Mouse (Mus musculus) stomach, embryonic 16.5 days (tissue): ENCODE results near the gene Pias4. TPM values are rescaled to one million over a fixed set of nuclear protein-coding genes. Genes with fewer than 3 reads are reported as not detected.
"Not testable (repeated sequence)": the region's sequence is repeated elsewhere in the genome, so short reads cannot be mapped to it uniquely, and the experiment has no call there.

Source experiments
- ATAC-seq: fragments of 200-750 bp; cut with Nextera tagmentation; 2 replicates; pipeline ENCODE4 v1.8.0; 2017; ENCODE audit warnings: moderate number of reproducible peaks, moderate TSS enrichment; ENCODE audit not compliant: insufficient read depth, low FRiP score
- H3K27ac ChIP-seq: fragments of 300-500 bp; sonication (generic); 2 replicates; pipeline ENCODE4 v1.5.1; 2014; ENCODE audit warnings: low read length
- H3K27me3 ChIP-seq: fragments of 300-500 bp; sonication (generic); 2 replicates; pipeline ENCODE4 v1.6.1; 2014; ENCODE audit warnings: low read length, control low read depth, mixed read lengths; ENCODE audit not compliant: control insufficient read depth, insufficient read depth
- H3K36me3 ChIP-seq: fragments of 300-500 bp; sonication (generic); 2 replicates; pipeline ENCODE4 v1.6.1; 2014; ENCODE audit warnings: low read length; ENCODE audit not compliant: control insufficient read depth, insufficient read depth
- H3K4me1 ChIP-seq: fragments of 300-500 bp; sonication (generic); 2 replicates; pipeline ENCODE4 v1.6.1; 2014; ENCODE audit warnings: low read length, control low read depth, mixed read lengths; ENCODE audit not compliant: control insufficient read depth, insufficient read depth
- H3K4me2 ChIP-seq: fragments of 300-500 bp; sonication (generic); 2 replicates; pipeline ENCODE4 v1.6.1; 2014; ENCODE audit warnings: low read depth, low read length, mixed read lengths
- H3K4me3 ChIP-seq: fragments of 300-500 bp; sonication (generic); replicated peaks from 2 replicates; pipeline ENCODE4 v1.5.1; 2014; ENCODE audit warnings: mild to moderate bottlenecking, low read length
- H3K9ac ChIP-seq: fragments of 300-500 bp; sonication (generic); 2 replicates; pipeline ENCODE4 v1.6.1; 2014; ENCODE audit warnings: low read length
- H3K9me3 ChIP-seq: fragments of 300-500 bp; sonication (generic); replicated peaks from 2 replicates; pipeline ENCODE4 v1.6.1; 2016; ENCODE audit warnings: low read length, control low read depth; ENCODE audit not compliant: control insufficient read depth
- WGBS: fragments of 180-500 bp; shearing (Covaris S2); extraction: QIAGEN DNeasy Blood & Tissue Kit; methylation state at CpG from one replicate; pipeline ENCODE4 v1.1.7; 2014; 5-methylcytosine and 5-hydroxymethylcytosine counted together
- polyA plus RNA-seq: library from polyadenylated mRNA; unstranded; fragments of >200 nt; fragmentation: Nextera tagmentation; extraction: Ambion mirVana; gene quantifications from 2 replicates; pipeline ENCODE4 v1.2.1, GENCODE M21; 2015

Gene Pias4
- polyA plus RNA-seq, 1 experiment from 2014 or later, result 34.8 TPM

GRCm38 (mm10) chr10:81183805-81184204, 16.1 kb upstream of the Pias4 start, which contains the start of gene 4930442H23Rik:
Gene 4930442H23Rik, minus strand, starts transcription at chr10:81183849.
- Histone ChIP-seq H3K4me1 (peaks cover 27% of the 10 kb centered on the region), H3K4me2 (peak within 1 kb of the TSS; percentile 85), H3K9ac (peak within 1 kb of the TSS; percentile 84), H3K4me3 (peak within 1 kb of the TSS; percentile 82), H3K9me3 (no peaks in the 10 kb centered on the region), H3K27me3 (no peaks in the 10 kb centered on the region), H3K36me3 (peaks cover 37% of the 10 kb centered on the region), H3K27ac (peak within 1 kb of the TSS; percentile 93)
- no peak for ATAC-seq
- 86% methylated on average over 5 of the region's 5 CpGs for WGBS

DNA sequence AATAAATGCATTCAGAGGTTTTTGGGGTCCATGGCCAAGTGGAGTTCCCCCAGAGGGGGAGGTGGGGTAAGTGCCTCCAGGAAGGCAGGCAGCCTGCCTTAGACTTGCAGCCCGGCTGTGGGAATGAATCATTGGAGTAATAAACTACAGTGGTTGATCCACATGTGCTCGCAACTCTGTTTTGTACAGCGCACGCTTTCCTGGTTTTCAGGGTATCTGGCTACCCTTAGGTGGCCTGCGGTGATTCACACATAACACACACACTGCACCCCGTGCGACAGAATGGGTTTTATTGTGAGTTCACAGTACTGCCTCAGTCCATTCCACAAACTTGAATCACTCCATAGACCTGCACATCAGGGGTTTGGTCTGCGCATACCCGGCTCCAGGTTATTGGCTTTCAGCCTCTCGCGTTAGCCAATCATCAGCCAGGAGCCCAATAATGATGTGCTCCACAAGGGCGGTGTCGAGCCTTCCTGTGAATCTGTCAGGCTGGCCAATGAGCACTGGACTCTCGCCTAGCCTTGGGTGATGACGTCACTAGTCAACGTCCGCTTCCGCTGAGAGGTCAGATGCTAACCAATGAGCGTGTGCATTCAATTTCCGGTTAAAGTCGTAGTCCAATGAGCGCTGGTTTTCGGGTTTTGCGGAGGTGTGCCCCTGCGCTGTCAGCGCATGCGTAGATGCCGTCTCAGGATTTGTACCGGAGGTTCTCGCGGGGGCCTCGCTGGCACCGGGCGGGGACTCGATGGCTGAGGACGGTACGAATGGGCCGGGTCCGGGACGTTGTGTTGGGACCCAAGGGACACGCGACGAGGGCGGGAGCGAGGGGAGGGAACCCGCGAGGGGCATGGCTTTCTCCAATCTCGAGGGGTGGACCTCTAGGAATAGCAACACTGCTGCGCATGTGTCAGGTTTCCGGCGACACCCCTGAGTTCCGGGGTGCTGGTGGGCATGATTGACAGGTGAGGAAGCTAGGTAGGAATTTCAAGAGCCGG, 14.9 kb upstream of the Pias4 start, which contains the start of gene Dapk3:
Gene Dapk3, plus strand, starts transcription at position 670 of the 998 bp plus-strand sequence.
- Histone ChIP-seq H3K9ac (peak within 1 kb of the TSS; percentile 84), H3K4me3 (peak within 1 kb of the TSS; percentile 82), H3K36me3 (peaks cover 41% of the 10 kb centered on the region), H3K27ac (peak within 1 kb of the TSS; percentile 93), H3K9me3 (no peaks in the 10 kb centered on the region), H3K27me3 (no peaks in the 10 kb centered on the region), H3K4me1 (peaks cover 38% of the 10 kb centered on the region), H3K4me2 (peak within 1 kb of the TSS; percentile 85)
- 4% methylated on average over 53 of the region's 53 CpGs for WGBS
- peak; percentile 94 for ATAC-seq

DNA sequence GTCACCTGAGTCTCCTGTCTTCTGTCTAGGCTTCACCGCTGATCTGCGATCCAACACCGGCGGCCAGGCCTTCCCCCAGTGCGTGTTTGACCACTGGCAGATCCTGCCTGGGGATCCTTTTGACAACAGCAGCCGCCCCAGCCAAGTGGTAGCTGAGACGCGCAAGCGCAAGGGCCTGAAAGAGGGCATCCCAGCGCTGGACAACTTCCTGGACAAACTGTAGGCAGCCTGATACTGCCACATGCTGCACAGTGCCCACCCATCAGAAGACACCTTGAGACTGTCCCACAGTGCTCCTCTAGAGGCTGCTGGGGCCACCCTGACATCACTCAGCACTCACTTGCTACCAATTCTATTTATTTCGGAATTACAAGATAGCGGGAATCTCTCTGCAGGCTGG, 14.1 kb upstream of the Pias4 start:
- 74% methylated on average over 12 of the region's 12 CpGs for WGBS
- not testable (repeated sequence) for ATAC-seq, H3K4me3 ChIP-seq, H3K9me3 ChIP-seq, H3K27me3 ChIP-seq, H3K4me2 ChIP-seq, H3K27ac ChIP-seq, H3K9ac ChIP-seq
- Histone ChIP-seq H3K4me1 (peaks cover 40% of the 10 kb centered on the region), H3K36me3 (peaks cover 41% of the 10 kb centered on the region)

GRCm38 (mm10) chr10:81180946-81181345, 13.2 kb upstream of the Pias4 start:
- no peak for ATAC-seq
- Histone ChIP-seq H3K27me3 (no peaks in the 10 kb centered on the region), H3K4me2 (no peak overlapping the region), H3K4me1 (peaks cover 41% of the 10 kb centered on the region), H3K9me3 (no peaks in the 10 kb centered on the region), H3K9ac (no peak overlapping the region), H3K27ac (no peak overlapping the region), H3K36me3 (peaks cover 41% of the 10 kb centered on the region), H3K4me3 (no peak overlapping the region)
- WGBS, result 91% methylated on average over 13 of the region's 13 CpGs

DNA sequence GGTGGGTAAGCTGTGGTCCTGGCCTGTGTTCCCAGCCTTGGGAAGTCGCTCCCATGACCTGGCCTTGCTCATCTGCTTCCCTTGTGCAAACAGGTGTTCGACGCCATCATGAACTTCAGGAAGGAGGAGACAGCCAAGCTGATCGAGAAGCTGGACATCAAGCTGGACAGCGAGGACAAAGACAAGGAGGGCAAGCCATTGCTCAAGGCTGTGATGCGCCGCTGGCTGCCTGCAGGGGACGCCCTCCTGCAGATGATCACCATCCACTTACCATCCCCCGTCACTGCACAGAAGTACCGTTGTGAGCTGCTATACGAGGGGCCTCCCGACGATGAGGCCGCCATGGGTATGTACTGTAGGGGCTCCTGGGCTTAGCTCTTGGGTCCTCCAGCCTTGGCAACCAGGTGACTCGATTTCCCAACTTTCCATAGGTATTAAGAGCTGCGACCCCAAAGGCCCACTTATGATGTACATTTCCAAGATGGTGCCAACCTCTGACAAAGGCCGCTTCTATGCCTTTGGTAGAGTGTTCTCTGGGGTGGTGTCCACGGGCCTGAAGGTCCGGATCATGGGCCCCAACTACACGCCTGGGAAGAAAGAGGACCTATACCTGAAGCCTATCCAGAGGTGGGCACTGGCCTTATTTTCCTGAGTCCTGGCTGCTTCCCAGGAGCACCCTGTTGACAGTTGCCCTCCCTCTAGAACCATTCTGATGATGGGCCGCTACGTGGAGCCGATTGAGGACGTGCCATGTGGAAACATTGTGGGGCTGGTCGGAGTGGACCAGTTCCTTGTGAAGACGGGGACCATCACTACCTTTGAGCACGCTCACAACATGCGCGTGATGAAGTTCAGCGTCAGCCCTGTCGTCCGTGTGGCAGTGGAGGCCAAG, 12.0 kb upstream of the Pias4 start:
- Histone ChIP-seq H3K4me2 (no peak overlapping the region), H3K9me3 (no peaks in the 10 kb centered on the region), H3K4me3 (no peak overlapping the region), H3K27me3 (no peaks in the 10 kb centered on the region), H3K4me1 (peaks cover 48% of the 10 kb centered on the region), H3K36me3 (peaks cover 41% of the 10 kb centered on the region), H3K9ac (no peak overlapping the region), H3K27ac (peak overlapping the region; percentile 18; the same call in 1 of the 2 replicates)
- no peak for ATAC-seq
- WGBS, result 88% methylated on average over 32 of the region's 32 CpGs

DNA sequence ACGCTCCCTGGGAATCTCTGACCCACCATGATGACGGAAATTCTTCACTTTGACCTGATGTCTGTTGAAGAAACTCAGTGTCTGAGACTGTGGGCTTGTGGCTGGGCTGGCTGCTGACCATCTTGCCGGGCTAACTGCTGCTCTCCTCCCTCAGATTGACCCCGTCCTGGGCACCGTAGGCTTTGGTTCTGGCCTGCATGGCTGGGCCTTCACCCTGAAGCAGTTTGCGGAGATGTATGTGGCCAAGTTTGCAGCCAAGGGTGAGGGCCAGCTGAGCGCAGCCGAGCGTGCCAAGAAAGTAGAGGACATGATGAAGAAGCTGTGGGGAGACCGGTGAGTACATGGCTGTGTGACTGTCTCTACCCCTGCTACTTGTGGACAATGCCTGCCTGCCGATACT, 11.2 kb upstream of the Pias4 start:
- Histone ChIP-seq H3K4me3 (no peak overlapping the region), H3K4me1 (peaks cover 47% of the 10 kb centered on the region), H3K9ac (no peak overlapping the region), H3K27me3 (no peaks in the 10 kb centered on the region), H3K36me3 (peaks cover 41% of the 10 kb centered on the region), H3K9me3 (no peaks in the 10 kb centered on the region), H3K27ac (no peak overlapping the region), H3K4me2 (no peak overlapping the region)
- 92% methylated on average over 11 of the region's 11 CpGs for WGBS
- ATAC-seq, result no peak

- H3K4me1 ChIP-seq, result peaks cover 49% of the 10 kb centered on the region
- ATAC-seq, result no peak
- H3K4me3 ChIP-seq, result peak overlapping the region; percentile 99
- no peaks in the 10 kb centered on the region for H3K27me3 ChIP-seq
- no peaks in the 10 kb centered on the region for H3K9me3 ChIP-seq
- peak overlapping the region; percentile 80 for H3K4me2 ChIP-seq
- H3K36me3 ChIP-seq, result peaks cover 41% of the 10 kb centered on the region
- peak overlapping the region; percentile 99 for H3K9ac ChIP-seq
- 55% methylated on average over 14 of the region's 14 CpGs for WGBS
- no peak overlapping the region for H3K27ac ChIP-seq
These were observed 10.4 kb upstream of the Pias4 start for GRCm38 (mm10) chr10:81177958-81178712.

GRCm38 (mm10) chr10:81177491-81177925, 9.8 kb upstream of the Pias4 start:
- peak overlapping the region; percentile 91 for H3K27ac ChIP-seq
- peak overlapping the region; percentile 80 for H3K4me2 ChIP-seq
- H3K4me1 ChIP-seq, result peaks cover 52% of the 10 kb centered on the region
- peak overlapping the region; percentile 99 for H3K9ac ChIP-seq
- peak overlapping the region; percentile 99 for H3K4me3 ChIP-seq
- no peak for ATAC-seq
- peaks cover 41% of the 10 kb centered on the region for H3K36me3 ChIP-seq
- no peaks in the 10 kb centered on the region for H3K9me3 ChIP-seq
- no peaks in the 10 kb centered on the region for H3K27me3 ChIP-seq
- 8% methylated on average over 16 of the region's 16 CpGs for WGBS
